Mouse (Mus musculus): ENCODE results near the gene Bpifb1. TPM values are rescaled to one million over a fixed set of nuclear protein-coding genes. Genes with fewer than 3 reads are reported as not detected.
"Not testable (repeated sequence)": the region's sequence is repeated elsewhere in the genome, so short reads cannot be mapped to it uniquely, and the experiment has no call there.

Gene Bpifb1
- polyA plus RNA-seq, 1 experiment from 2014 or later, result 0.90 TPM

GRCm38 (mm10) chr2:154255254-154255653, 64.6 kb downstream of the Bpifb1 start:
- not testable (repeated sequence) for H3K9ac ChIP-seq; H3K9me3 ChIP-seq; H3K27me3 ChIP-seq; H3K27ac ChIP-seq; H3K4me2 ChIP-seq; H3K4me3 ChIP-seq; ATAC-seq (ENCODE audit: borderline replicate concordance, extremely low read depth, low FRiP score, low TSS enrichment); H3K36me3 ChIP-seq; H3K4me1 ChIP-seq
- WGBS, result 64% methylated on average over 2 of the region's 4 CpGs

- no peaks in the 10 kb centered on the region for H3K4me1 ChIP-seq
- H3K36me3 ChIP-seq, result no peaks in the 10 kb centered on the region
- no peak overlapping the region for H3K27ac ChIP-seq
- H3K4me3 ChIP-seq, result no peak overlapping the region
- H3K9me3 ChIP-seq, result no peaks in the 10 kb centered on the region
- ATAC-seq (ENCODE audit: borderline replicate concordance, extremely low read depth, low FRiP score, low TSS enrichment), result no peak
- H3K4me2 ChIP-seq, result no peak overlapping the region
- no peak overlapping the region for H3K9ac ChIP-seq
- no peaks in the 10 kb centered on the region for H3K27me3 ChIP-seq
- WGBS, result 78% methylated on average over 4 of the region's 4 CpGs
These were observed 65.2 kb downstream of the Bpifb1 start for GRCm38 (mm10) chr2:154255770-154256169.

- not testable (repeated sequence) for H3K9me3 ChIP-seq; H3K4me2 ChIP-seq; H3K4me3 ChIP-seq; H3K27me3 ChIP-seq; H3K27ac ChIP-seq; H3K9ac ChIP-seq; H3K36me3 ChIP-seq; ATAC-seq (ENCODE audit: borderline replicate concordance, extremely low read depth, low FRiP score, low TSS enrichment); H3K4me1 ChIP-seq
- WGBS, result 70% methylated on average over 5 of the region's 5 CpGs
These were observed 66.9 kb downstream of the Bpifb1 start, which contains the start of gene Bpifb9a for GRCm38 (mm10) chr2:154257554-154257953. TSS of gene Bpifb9a (plus strand) at chr2:154257854.

- not testable (repeated sequence) for ATAC-seq (ENCODE audit: borderline replicate concordance, extremely low read depth, low FRiP score, low TSS enrichment); H3K4me2 ChIP-seq; H3K27me3 ChIP-seq; H3K4me1 ChIP-seq; H3K9ac ChIP-seq; H3K27ac ChIP-seq; H3K4me3 ChIP-seq; H3K36me3 ChIP-seq; H3K9me3 ChIP-seq
- WGBS, result 78% methylated on average over 3 of the region's 3 CpGs
These were observed 73.8 kb downstream of the Bpifb1 start for GRCm38 (mm10) chr2:154264397-154264796.

Other genes with a start within 250 kb of the Bpifb1 start
- gene Bpifa6, start 215.9 kb upstream of the Bpifb1 start, polyA plus RNA-seq (2015; fragmentation: Nextera tagmentation; extraction: Ambion mirVana), result not detected in 2 replicates
- gene Bpifa2, start 182.6 kb upstream of the Bpifb1 start, polyA plus RNA-seq (2015; fragmentation: Nextera tagmentation; extraction: Ambion mirVana), result not detected in 2 replicates
- not detected in 2 replicates for gene Bpifa3, start 60.5 kb upstream of the Bpifb1 start, polyA plus RNA-seq (2015; fragmentation: Nextera tagmentation; extraction: Ambion mirVana)
- gene Bpifa1, start 47.9 kb upstream of the Bpifb1 start, polyA plus RNA-seq (2015; fragmentation: Nextera tagmentation; extraction: Ambion mirVana), result 2.2 and 18.2 TPM in 2 replicates
- not detected in 2 replicates for gene Bpifa5, start 28.2 kb upstream of the Bpifb1 start, polyA plus RNA-seq (2015; fragmentation: Nextera tagmentation; extraction: Ambion mirVana)
- gene Bpifb5, start 32.9 kb downstream of the Bpifb1 start, polyA plus RNA-seq (2015; fragmentation: Nextera tagmentation; extraction: Ambion mirVana), result 1.0 and 1.2 TPM in 2 replicates
- gene Bpifb9a, start 67.0 kb downstream of the Bpifb1 start, polyA plus RNA-seq (2015; fragmentation: Nextera tagmentation; extraction: Ambion mirVana), result not detected in 2 replicates
- gene Bpifb9b, start 116.4 kb downstream of the Bpifb1 start, polyA plus RNA-seq (2015; fragmentation: Nextera tagmentation; extraction: Ambion mirVana), result not detected in 2 replicates
- 17.8 and 19.8 TPM in 2 replicates for gene Cdk5rap1, start 182.2 kb downstream of the Bpifb1 start, polyA plus RNA-seq (2015; fragmentation: Nextera tagmentation; extraction: Ambion mirVana)
- gene Snta1, start 217.3 kb downstream of the Bpifb1 start, polyA plus RNA-seq (2015; fragmentation: Nextera tagmentation; extraction: Ambion mirVana), result 8.6 and 10.5 TPM in 2 replicates
- gene Cbfa2t2, start 245.7 kb downstream of the Bpifb1 start, polyA plus RNA-seq (2015; fragmentation: Nextera tagmentation; extraction: Ambion mirVana), result 33.6 and 37.6 TPM in 2 replicates

All from lung, embryonic 15.5 days (tissue).